Mouse (Mus musculus): ENCODE measurements at regions not wholly inside any gene's neighbourhood (a gene's known extent, or its start where the extent isn't known, plus 50 kb on each side); places are given as distances from the start of the nearest gene placed in this dataset.

DNA sequence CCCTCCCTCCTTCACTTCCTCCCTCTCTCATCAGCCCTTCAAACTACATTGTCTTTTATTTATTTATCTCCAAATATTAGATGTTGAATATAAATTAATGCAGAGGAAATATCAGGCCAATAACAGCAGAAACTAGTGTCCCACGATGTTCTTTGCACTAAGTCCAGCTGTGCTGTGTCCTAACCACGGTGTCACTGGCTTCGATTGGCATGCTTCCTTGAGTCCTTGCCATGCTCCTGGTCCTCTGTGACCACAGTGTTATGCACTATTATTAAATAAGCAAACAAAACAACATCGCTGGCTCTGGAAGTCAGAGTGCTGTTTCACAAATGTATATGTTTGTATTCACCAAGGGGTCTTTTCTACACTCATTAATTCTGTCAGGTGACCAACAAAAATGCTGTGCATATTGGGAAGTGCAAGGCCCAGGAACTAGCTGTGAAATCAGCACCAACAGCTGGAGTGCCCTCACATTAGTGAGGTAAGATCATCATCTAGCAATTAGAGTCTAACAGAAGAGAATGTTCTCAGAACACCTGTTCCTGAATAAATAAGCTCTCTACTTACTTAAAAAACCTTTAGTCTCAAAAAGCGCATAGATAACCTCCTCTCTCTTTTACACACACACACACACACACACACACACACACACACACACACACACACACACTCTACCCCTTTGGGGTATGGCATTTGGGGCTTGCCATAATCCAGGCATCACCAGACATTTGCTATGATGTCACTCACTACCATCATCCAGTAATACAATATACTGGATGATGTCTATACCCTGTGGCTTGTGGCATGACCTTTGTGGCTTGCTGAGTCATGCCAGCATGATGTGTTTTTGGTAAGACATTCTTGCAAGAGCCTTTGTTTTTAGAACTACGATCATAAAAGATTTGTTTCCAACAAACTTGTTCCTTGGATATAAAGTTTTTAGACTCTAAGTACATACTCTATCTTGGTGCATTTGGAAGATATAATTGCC, 81.9 kb upstream of the Rgs2 start:
- no peak overlapping the region for H3ac ChIP-seq (ENCODE audit: control insufficient read depth, insufficient read length)
- TF ChIP-seq POLR2A (IDR thresholded peaks at IDR 0.05; ENCODE audit: insufficient read length, low read depth) (no peak), CEBPB (IDR thresholded peaks at IDR 0.05; ENCODE audit: insufficient read depth, poor library complexity, severe bottlenecking) (peak; percentile 70), SRF (IDR thresholded peaks at IDR 0.05; ENCODE audit: control insufficient read depth, insufficient read length, low read depth) (no peak), MAX (IDR thresholded peaks at IDR 0.05; ENCODE audit: low read depth) (peak; percentile 38), E2F4 (IDR thresholded peaks at IDR 0.05; ENCODE audit: insufficient read depth) (no peak), MYOD1 (IDR thresholded peaks at IDR 0.05; ENCODE audit: control insufficient read depth in 1 of 3, insufficient read length in 2 of 3, low read depth in 2 of 3) (peak in 2 of 3 experiments; percentile 9 to 53), USF1 (IDR thresholded peaks at IDR 0.05; ENCODE audit: low read depth) (peak; percentile 31), TCF12 (IDR thresholded peaks at IDR 0.05; ENCODE audit: insufficient read depth, poor library complexity, severe bottlenecking) (no peak), POLR2AphosphoS2 (IDR thresholded peaks at IDR 0.05; ENCODE audit: insufficient read length, low read depth) (no peak), MYOG (IDR thresholded peaks at IDR 0.05; ENCODE audit: control insufficient read depth in 1 of 3, insufficient read depth in 1 of 3, insufficient read length in 2 of 3, low read depth in 2 of 3) (no peak), REST (IDR thresholded peaks at IDR 0.05; ENCODE audit: insufficient read depth, insufficient read length) (no peak), TCF3 (IDR thresholded peaks at IDR 0.05; ENCODE audit: insufficient read length, low read depth) (no peak)
- no peak overlapping the region for H3K4me3 ChIP-seq
- no peaks in the 10 kb centered on the region for H3K36me3 ChIP-seq (ENCODE audit: control insufficient read depth, insufficient read depth)
- H3K27me3 ChIP-seq (ENCODE audit: control insufficient read depth, insufficient read depth, insufficient read length), result no peaks in the 10 kb centered on the region
- no peaks in the 10 kb centered on the region for H3K79me2 ChIP-seq (ENCODE audit: control insufficient read depth, insufficient read depth)
- H3K4me2 ChIP-seq (ENCODE audit: low read depth), result peak overlapping the region; percentile 31

GRCm38 (mm10) chr1:144078972-144079371, 75.0 kb upstream of the Rgs2 start:
- no peaks in the 10 kb centered on the region for H3K27me3 ChIP-seq (ENCODE audit: control insufficient read depth, insufficient read depth, insufficient read length)
- H3K36me3 ChIP-seq (ENCODE audit: control insufficient read depth, insufficient read depth), result no peaks in the 10 kb centered on the region
- no peak overlapping the region for H3K4me2 ChIP-seq (ENCODE audit: low read depth)
- no peak for TF ChIP-seq POLR2AphosphoS2 (IDR thresholded peaks at IDR 0.05; ENCODE audit: insufficient read length, low read depth)
- TF ChIP-seq TCF3 (IDR thresholded peaks at IDR 0.05; ENCODE audit: insufficient read length, low read depth), result no peak
- TF ChIP-seq USF1 (IDR thresholded peaks at IDR 0.05; ENCODE audit: low read depth), result no peak
- no peak for TF ChIP-seq POLR2A (IDR thresholded peaks at IDR 0.05; ENCODE audit: insufficient read length, low read depth)
- no peak for TF ChIP-seq REST (IDR thresholded peaks at IDR 0.05; ENCODE audit: insufficient read depth, insufficient read length)
- no peak for TF ChIP-seq MYOD1 (IDR thresholded peaks at IDR 0.05; ENCODE audit: control insufficient read depth in 1 of 3, insufficient read length in 2 of 3, low read depth in 2 of 3)
- no peak for TF ChIP-seq E2F4 (IDR thresholded peaks at IDR 0.05; ENCODE audit: insufficient read depth)
- TF ChIP-seq CEBPB (IDR thresholded peaks at IDR 0.05; ENCODE audit: insufficient read depth, poor library complexity, severe bottlenecking), result no peak
- no peak for TF ChIP-seq TCF12 (IDR thresholded peaks at IDR 0.05; ENCODE audit: insufficient read depth, poor library complexity, severe bottlenecking)
- no peak for TF ChIP-seq SRF (IDR thresholded peaks at IDR 0.05; ENCODE audit: control insufficient read depth, insufficient read length, low read depth)
- TF ChIP-seq MYOG (IDR thresholded peaks at IDR 0.05; ENCODE audit: control insufficient read depth in 1 of 3, insufficient read depth in 1 of 3, insufficient read length in 2 of 3, low read depth in 2 of 3), result no peak
- TF ChIP-seq MAX (IDR thresholded peaks at IDR 0.05; ENCODE audit: low read depth), result no peak
- no peak overlapping the region for H3ac ChIP-seq (ENCODE audit: control insufficient read depth, insufficient read length)
- no peak overlapping the region for H3K4me3 ChIP-seq
- H3K79me2 ChIP-seq (ENCODE audit: control insufficient read depth, insufficient read depth), result no peaks in the 10 kb centered on the region

- H3K36me3 ChIP-seq (ENCODE audit: control insufficient read depth, insufficient read depth), result no peaks in the 10 kb centered on the region
- H3K79me2 ChIP-seq (ENCODE audit: control insufficient read depth, insufficient read depth), result no peaks in the 10 kb centered on the region
- no peaks in the 10 kb centered on the region for H3K27me3 ChIP-seq (ENCODE audit: control insufficient read depth, insufficient read depth, insufficient read length)
Observed at GRCm38 (mm10) chr1:144078446-144078845, 74.5 kb upstream of the Rgs2 start.

GRCm38 (mm10) chr1:144075991-144076390, 72.0 kb upstream of the Rgs2 start:
- Histone ChIP-seq H3ac (ENCODE audit: control insufficient read depth, insufficient read length) (no peak overlapping the region), H3K4me2 (ENCODE audit: low read depth) (peak overlapping the region; percentile 30), H3K27me3 (ENCODE audit: control insufficient read depth, insufficient read depth, insufficient read length) (no peaks in the 10 kb centered on the region), H3K79me2 (ENCODE audit: control insufficient read depth, insufficient read depth) (no peaks in the 10 kb centered on the region), H3K4me3 (no peak overlapping the region), H3K36me3 (ENCODE audit: control insufficient read depth, insufficient read depth) (no peaks in the 10 kb centered on the region)
- TF ChIP-seq SRF (IDR thresholded peaks at IDR 0.05; ENCODE audit: control insufficient read depth, insufficient read length, low read depth) (no peak), REST (IDR thresholded peaks at IDR 0.05; ENCODE audit: insufficient read depth, insufficient read length) (no peak), USF1 (IDR thresholded peaks at IDR 0.05; ENCODE audit: low read depth) (no peak), TCF12 (IDR thresholded peaks at IDR 0.05; ENCODE audit: insufficient read depth, poor library complexity, severe bottlenecking) (no peak), CEBPB (IDR thresholded peaks at IDR 0.05; ENCODE audit: insufficient read depth, poor library complexity, severe bottlenecking) (no peak), TCF3 (IDR thresholded peaks at IDR 0.05; ENCODE audit: insufficient read length, low read depth) (no peak), MYOD1 (IDR thresholded peaks at IDR 0.05; ENCODE audit: control insufficient read depth in 1 of 3, insufficient read length in 2 of 3, low read depth in 2 of 3) (no peak), E2F4 (IDR thresholded peaks at IDR 0.05; ENCODE audit: insufficient read depth) (no peak)

More at GRCm38 (mm10) chr1:144078446-144078845, 74.5 kb upstream of the Rgs2 start:
- Histone ChIP-seq H3K4me2 (ENCODE audit: low read depth) (no peak overlapping the region), H3K4me3 (no peak overlapping the region), H3ac (ENCODE audit: control insufficient read depth, insufficient read length) (no peak overlapping the region)
- TF ChIP-seq USF1 (IDR thresholded peaks at IDR 0.05; ENCODE audit: low read depth), result no peak
- no peak for TF ChIP-seq POLR2A (IDR thresholded peaks at IDR 0.05; ENCODE audit: insufficient read length, low read depth)
- no peak for TF ChIP-seq E2F4 (IDR thresholded peaks at IDR 0.05; ENCODE audit: insufficient read depth)
- TF ChIP-seq CEBPB (IDR thresholded peaks at IDR 0.05; ENCODE audit: insufficient read depth, poor library complexity, severe bottlenecking), result no peak
- TF ChIP-seq MYOG (IDR thresholded peaks at IDR 0.05; ENCODE audit: control insufficient read depth in 1 of 3, insufficient read depth in 1 of 3, insufficient read length in 2 of 3, low read depth in 2 of 3), result no peak
- no peak for TF ChIP-seq REST (IDR thresholded peaks at IDR 0.05; ENCODE audit: insufficient read depth, insufficient read length)
- no peak for TF ChIP-seq MYOD1 (IDR thresholded peaks at IDR 0.05; ENCODE audit: control insufficient read depth in 1 of 3, insufficient read length in 2 of 3, low read depth in 2 of 3)
- TF ChIP-seq TCF3 (IDR thresholded peaks at IDR 0.05; ENCODE audit: insufficient read length, low read depth), result no peak
- TF ChIP-seq SRF (IDR thresholded peaks at IDR 0.05; ENCODE audit: control insufficient read depth, insufficient read length, low read depth), result no peak

Measured in myocyte (in vitro differentiated cells).